Mouse (Mus musculus): ENCODE data around the gene Olfr586.

Olfr586 gene

GRCm38 (mm10) chr7:103125538-103125937, at the start of gene Olfr586:
Gene Olfr586, minus strand, starts transcription at chr7:103125638.
- no peak for DNase-seq (ENCODE audit: low read depth, low spot score)

DNA sequence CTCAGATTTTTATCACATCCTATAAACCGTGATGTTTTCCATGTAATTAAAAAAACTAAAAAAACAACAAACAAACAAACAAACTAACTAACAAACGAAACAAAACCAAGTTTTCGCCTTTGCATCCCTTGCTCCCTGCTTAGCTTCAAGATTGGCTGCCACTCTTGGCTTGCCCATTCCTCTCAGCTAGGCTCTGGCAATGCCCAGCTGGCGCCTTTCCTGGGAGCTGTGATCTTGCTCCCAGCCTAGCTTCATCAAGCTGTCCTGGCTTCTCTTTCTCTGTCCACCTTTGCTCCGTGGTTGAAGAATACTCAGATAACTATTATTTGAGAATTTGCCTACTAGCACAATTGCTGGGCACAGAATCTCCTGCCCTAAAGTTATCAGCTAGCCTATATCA, 44.3 kb upstream of the Olfr586 start:
- DNase-seq (ENCODE audit: low read depth, low spot score) = no peak

DNA sequence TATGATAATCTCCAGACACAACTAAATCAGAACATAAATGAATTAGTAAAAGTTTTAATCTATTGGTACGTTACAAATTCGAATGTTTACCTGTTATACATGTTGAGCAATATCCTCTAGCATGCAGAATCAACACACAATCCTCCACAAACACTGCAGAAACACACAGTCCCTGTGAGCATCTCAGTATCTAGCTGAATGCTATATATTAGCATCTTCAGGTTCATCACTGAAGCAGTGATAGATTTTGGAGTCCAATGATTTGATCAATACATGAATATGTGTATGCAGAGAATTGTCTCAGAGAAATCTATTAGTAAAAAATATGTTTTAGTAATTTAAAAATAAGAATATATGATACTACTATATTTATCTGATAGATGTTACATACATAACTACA, 30.8 kb upstream of the Olfr586 start, which contains the start of gene Olfr589:
Gene Olfr589 (minus strand): TSS at position 101 of the 400 bp plus-strand sequence.
- DNase-seq (ENCODE audit: low read depth, low spot score) = no peak

DNA sequence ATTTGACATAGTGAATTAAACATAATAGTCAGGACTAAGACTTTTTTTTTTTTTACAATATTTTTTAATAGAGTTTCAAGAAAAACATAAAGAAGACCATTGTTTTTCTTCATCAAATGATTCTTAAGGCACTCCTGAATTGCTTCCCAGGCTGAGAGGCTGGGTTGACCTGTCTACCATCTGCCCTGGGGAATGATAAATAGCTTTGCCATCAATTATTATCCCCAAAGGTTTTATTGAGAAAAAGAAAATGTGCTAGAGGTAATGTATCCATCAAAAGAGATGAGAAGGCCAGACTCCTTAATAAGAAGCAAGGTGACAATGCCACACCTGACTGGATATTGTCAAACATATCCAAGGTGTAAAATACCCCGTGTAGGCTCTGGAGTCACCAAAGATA, 15.1 kb upstream of the Olfr586 start, which contains the start of gene Olfr588-ps1:
Gene Olfr588-ps1 (plus strand): TSS at position 301 of the 400 bp plus-strand sequence.
- no peak for DNase-seq (ENCODE audit: low read depth, low spot score)

GRCm38 (mm10) chr7:103119406-103119805, 6.0 kb downstream of the Olfr586 start:
- no peak for DNase-seq (ENCODE audit: low read depth, low spot score)

DNA sequence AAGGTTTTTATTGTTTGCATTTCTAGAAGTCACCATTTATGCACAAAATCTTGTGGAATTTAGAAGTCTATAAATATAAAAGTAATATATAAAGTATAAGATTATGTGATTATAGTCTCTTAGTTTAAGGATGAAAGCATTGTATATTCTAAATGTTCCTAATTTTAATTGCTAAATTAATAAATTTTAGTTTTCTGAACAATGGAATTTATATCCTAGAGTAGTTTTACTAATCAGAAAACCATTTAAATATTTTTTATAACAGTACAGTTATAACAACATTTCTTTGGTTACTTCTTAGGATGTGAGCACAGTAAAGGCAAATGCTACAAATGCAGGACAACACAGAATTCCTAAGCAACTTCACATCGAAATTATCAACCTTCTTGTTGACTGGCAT, 28.0 kb downstream of the Olfr586 start, which contains the start of gene Olfr585:
Gene Olfr585 (plus strand): TSS at position 301 of the 400 bp plus-strand sequence.
- no peak for DNase-seq (ENCODE audit: low read depth, low spot score)

GRCm38 (mm10) chr7:103081585-103081984, 43.9 kb downstream of the Olfr586 start, which contains the start of gene Olfr584:
Gene Olfr584, plus strand, starts transcription at chr7:103081885.
- no peak for DNase-seq (ENCODE audit: low read depth, low spot score)

Data from forelimb bud, embryonic 11.5 days (tissue).